Mouse (Mus musculus): ENCODE data around the gene Zfhx2.

- TF ChIP-seq POLR2A (IDR thresholded peaks at IDR 0.05; ENCODE audit: insufficient read depth, low read length) (no peak), EP300 (IDR thresholded peaks at IDR 0.05; ENCODE audit: insufficient read depth, low read depth, low read length) (no peak)
Observed at GRCm38 (mm10) chr14:55118852-55119251, 26.7 kb upstream of the Zfhx2 start.

Measured in ES-Bruce4 (cell line).